Comparison of ENCODE assay signal across 27 mouse cellular contexts in genomic region chr14:104511664-104512063, GRCm38 (mm10). TPM values are rescaled to one million over a fixed set of nuclear protein-coding genes. Genes with fewer than 3 reads are reported as not detected.
"Had no signal": no experiment of that assay in that cellular context is flagged by ENCODE, and none has a peak within 500 bp of the region (broad histone marks: within the 10 kb centered on the region; RNA-seq: fewer than 3 reads in every experiment).

No protein-coding gene starts in this region.

- H3K4me2 ChIP-seq: heart, embryonic 12.5 days; hindbrain, embryonic 13.5 days; hindbrain, embryonic 15.5 days; limb, embryonic 12.5 days; liver, embryonic 13.5 days; liver, embryonic 15.5 days had no signal

- DNase-seq: gastrocnemius, adult 2 months; gastrocnemius, postnatal 10 days; gastrocnemius, postnatal 25 days; heart, adult 11 months; heart, postnatal 10 days; kidney, adult 18-20 months; kidney, adult 8-10 months; kidney, postnatal 25 days; kidney, postnatal 4 days; liver; liver, embryonic 13.5 days had no signal

- H3K9ac ChIP-seq: heart, embryonic 12.5 days; hindbrain, embryonic 13.5 days; hindbrain, embryonic 15.5 days; limb, embryonic 12.5 days; liver, embryonic 13.5 days; liver, embryonic 15.5 days had no signal

- H3K27ac ChIP-seq: gastrocnemius, adult 2 months; heart, embryonic 10.5 days; hindbrain, embryonic 13.5 days; hindbrain, embryonic 15.5 days; hindbrain, postnatal 0 days; kidney, postnatal 0 days; layer of hippocampus, adult 2 months; left cerebral cortex, adult 2 months; limb, embryonic 10.5 days; limb, embryonic 12.5 days; liver, embryonic 13.5 days; liver, embryonic 15.5 days had no signal

- H3K4me1 ChIP-seq: heart, embryonic 10.5 days; heart, embryonic 12.5 days; hindbrain, embryonic 13.5 days; hindbrain, embryonic 15.5 days; limb, embryonic 10.5 days; limb, embryonic 12.5 days; liver, embryonic 13.5 days; liver, embryonic 15.5 days had no signal

- H3K9me3 ChIP-seq: heart, embryonic 10.5 days; heart, embryonic 12.5 days; hindbrain, embryonic 13.5 days; hindbrain, embryonic 15.5 days; limb, embryonic 10.5 days; limb, embryonic 12.5 days; liver, embryonic 13.5 days; liver, embryonic 15.5 days had no signal

- H3K4me3 ChIP-seq: gastrocnemius, adult 2 months; heart, embryonic 10.5 days; heart, embryonic 12.5 days; hindbrain, embryonic 13.5 days; hindbrain, embryonic 15.5 days; layer of hippocampus, adult 2 months; left cerebral cortex, adult 2 months; limb, embryonic 10.5 days; limb, embryonic 12.5 days; liver, embryonic 13.5 days; liver, embryonic 15.5 days had no signal

- ATAC-seq: hindbrain, postnatal 0 days; intestine, embryonic 16.5 days had no signal

- H3K27me3 ChIP-seq: heart, embryonic 12.5 days; hindbrain, embryonic 13.5 days; hindbrain, embryonic 15.5 days; limb, embryonic 12.5 days; liver, embryonic 13.5 days; liver, embryonic 15.5 days had no signal

RNA-seq across cellular contexts. Expression of gene Pou4f1, which starts 43.9 kb away (rescaled TPM):
- total RNA-seq: heart, postnatal 25 days; hematopoietic stem cell, adult 5-6 weeks; layer of hippocampus, adult 2 months; layer of hippocampus, postnatal 10 days; left cerebral cortex, adult 2 months; left cerebral cortex, postnatal 36 days had no signal
- polyA plus RNA-seq: heart, embryonic 12.5 days had no signal
